Mouse (Mus musculus) testis, adult 2 months (tissue): Measurements from ENCODE around the gene Zkscan2.

Experiments used
- CTCF ChIP-seq: fragments of 200-500 bp; IDR thresholded peaks from 2 replicates; pipeline ENCODE4 v1.5.1; 2012; ENCODE audit warnings: low read depth, mild to moderate bottlenecking, inconsistent platforms, low read length, moderate library complexity; ENCODE audit not compliant: control insufficient read depth, insufficient read depth, insufficient replicate concordance
- POLR2A ChIP-seq: fragments of 200-500 bp; IDR thresholded peaks from 2 replicates; pipeline ENCODE4 v1.6.1; 2012; ENCODE audit warnings: low read depth, mild to moderate bottlenecking, inconsistent platforms, low read length, moderate library complexity; ENCODE audit not compliant: control insufficient read depth

- TF ChIP-seq CTCF (peak; percentile 28; the same call in 1 of the 2 replicates), POLR2A (no peak)
These were observed 24.1 kb upstream of the Zkscan2 start for GRCm38 (mm10) chr7:123524218-123524861.
